Mouse (Mus musculus) neural tube, embryonic 13.5 days (tissue): ENCODE measurements around the gene Gm33543. TPM values are rescaled to one million over a fixed set of nuclear protein-coding genes. Genes with fewer than 3 reads are reported as not detected.

Experiments
- polyA plus RNA-seq: library from polyadenylated mRNA; unstranded; fragments of >200 nt; fragmentation: Nextera tagmentation; extraction: Ambion mirVana; gene quantifications from 2 replicates; pipeline ENCODE4 v1.2.1, GENCODE M21; 2015

Gm33543 gene
- polyA plus RNA-seq, 1 experiment from 2014 or later = not detected

Other genes starting within 250 kb of the Gm33543 start
- gene Anapc15-ps, start 169.5 kb downstream of the Gm33543 start, polyA plus RNA-seq = not detected in 2 replicates
- 17.4 and 20.5 TPM in 2 replicates for gene Eea1, start 97.7 kb upstream of the Gm33543 start, polyA plus RNA-seq